Mouse (Mus musculus) midbrain, embryonic 16.5 days (tissue): ENCODE measurements at regions not wholly inside any gene's neighbourhood (a gene's known extent, or its start where the extent isn't known, plus 50 kb on each side); places are given as distances from the start of the nearest gene placed in this dataset.
"Not testable (repeated sequence)": the region's sequence is repeated elsewhere in the genome, so short reads cannot be mapped to it uniquely, and the experiment has no call there.

Experiments
- ATAC-seq: fragments of 200-750 bp; cut with Nextera tagmentation; 2 replicates; pipeline ENCODE4 v1.8.0; 2017; ENCODE audit warnings: moderate TSS enrichment
- H3K27ac ChIP-seq: fragments of 300-500 bp; sonication (generic); 2 replicates; pipeline ENCODE4 v1.5.1; 2014; ENCODE audit warnings: mild to moderate bottlenecking, low read length, mixed read lengths
- H3K27me3 ChIP-seq: fragments of 300-500 bp; sonication (generic); 2 replicates; pipeline ENCODE4 v1.6.1; 2014; ENCODE audit warnings: low read depth, low read length, mixed read lengths; ENCODE audit not compliant: control insufficient read depth, insufficient read depth
- H3K36me3 ChIP-seq: fragments of 300-500 bp; sonication (generic); 2 replicates; pipeline ENCODE4 v1.6.1; 2014; ENCODE audit warnings: mild to moderate bottlenecking, low read length, moderate library complexity, mixed read lengths; ENCODE audit not compliant: control insufficient read depth, insufficient read depth
- H3K4me1 ChIP-seq: fragments of 300-500 bp; sonication (generic); 2 replicates; pipeline ENCODE4 v1.6.1; 2014; ENCODE audit warnings: mild to moderate bottlenecking, low read length, mixed read lengths; ENCODE audit not compliant: control insufficient read depth, insufficient read depth
- H3K4me2 ChIP-seq: fragments of 300-500 bp; sonication (generic); 2 replicates; pipeline ENCODE4 v1.6.1; 2014; ENCODE audit warnings: mild to moderate bottlenecking, low read length, mixed read lengths
- H3K4me3 ChIP-seq: fragments of 300-500 bp; sonication (generic); 2 replicates; pipeline ENCODE4 v1.5.1; 2014; ENCODE audit warnings: low read depth, mild to moderate bottlenecking, low read length, moderate library complexity, mixed read lengths
- H3K9ac ChIP-seq: fragments of 300-500 bp; sonication (generic); 2 replicates; pipeline ENCODE4 v1.6.1; 2014; ENCODE audit warnings: low read depth, low read length, mixed read lengths
- H3K9me3 ChIP-seq: fragments of 300-500 bp; sonication (generic); replicated peaks from 2 replicates; pipeline ENCODE4 v1.6.1; 2014; ENCODE audit warnings: mild to moderate bottlenecking, low read length, mixed read lengths; ENCODE audit not compliant: control insufficient read depth, poor library complexity, severe bottlenecking
- WGBS: fragments of 180-500 bp; shearing (Covaris S2); extraction: QIAGEN DNeasy Blood & Tissue Kit; methylation state at CpG from one replicate; pipeline ENCODE4 v1.1.7; 2014; 5-methylcytosine and 5-hydroxymethylcytosine counted together

DNA sequence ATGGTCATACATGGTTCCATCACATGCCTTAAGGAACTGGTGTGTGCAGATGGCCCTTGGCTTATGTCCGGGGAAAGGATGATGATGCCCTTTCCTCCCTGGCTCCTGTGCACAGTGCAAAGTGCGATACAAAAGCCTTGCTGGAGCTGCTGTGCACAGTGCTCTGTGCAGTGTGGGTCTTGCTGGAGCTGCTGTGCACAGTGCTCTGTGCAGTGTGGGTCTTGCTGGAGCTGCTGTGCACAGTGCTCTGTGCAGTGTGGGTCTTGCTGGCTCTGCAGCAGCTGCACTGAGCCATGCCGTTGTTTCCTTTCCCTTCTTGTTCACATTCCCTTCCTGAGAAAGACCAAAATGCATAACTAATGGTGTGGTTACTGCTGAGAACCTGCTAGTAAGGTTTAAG lies 81.2 kb upstream of the Shb start:
- H3K9me3 ChIP-seq, ATAC-seq: not testable (repeated sequence)
- WGBS = 70% methylated on average over 3 of the region's 3 CpGs

DNA sequence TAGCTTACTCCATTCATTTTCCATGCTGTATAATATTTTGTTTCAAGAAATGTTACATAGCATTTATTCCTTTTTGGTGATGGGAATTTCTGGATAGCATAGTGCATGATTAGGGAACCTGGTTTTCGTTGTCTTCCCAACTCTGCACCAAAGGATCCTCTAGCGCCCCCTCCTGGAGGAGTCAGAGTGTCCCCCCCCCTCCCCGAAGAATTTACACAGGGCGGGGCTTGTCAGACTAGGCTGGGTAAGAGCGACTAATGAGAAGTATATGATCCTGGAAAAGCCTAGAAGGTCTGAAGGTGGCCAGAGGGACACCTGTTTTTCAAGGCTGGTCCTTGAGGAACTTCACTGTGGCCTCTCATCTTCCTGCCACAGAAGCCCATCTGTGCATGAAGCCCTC lies 79.9 kb upstream of the Shb start:
- no peak overlapping the region for H3K4me2 ChIP-seq
- H3K4me1 ChIP-seq = peaks cover 8% of the 10 kb centered on the region
- H3K4me3 ChIP-seq = no peak overlapping the region
- WGBS = 67% methylated on average over 5 of the region's 5 CpGs
- ATAC-seq = no peak
- no peak overlapping the region for H3K27ac ChIP-seq
- H3K27me3 ChIP-seq = no peaks in the 10 kb centered on the region; the same call in 1 of the 2 replicates
- no peaks in the 10 kb centered on the region for H3K9me3 ChIP-seq
- no peaks in the 10 kb centered on the region for H3K36me3 ChIP-seq
- H3K9ac ChIP-seq = no peak overlapping the region

More for the DNA sequence above, 81.2 kb upstream of the Shb start:
- H3K4me2 ChIP-seq, H3K4me3 ChIP-seq, H3K36me3 ChIP-seq, H3K9ac ChIP-seq, H3K27me3 ChIP-seq, H3K27ac ChIP-seq: not testable (repeated sequence)
- peaks cover 17% of the 10 kb centered on the region for H3K4me1 ChIP-seq

DNA sequence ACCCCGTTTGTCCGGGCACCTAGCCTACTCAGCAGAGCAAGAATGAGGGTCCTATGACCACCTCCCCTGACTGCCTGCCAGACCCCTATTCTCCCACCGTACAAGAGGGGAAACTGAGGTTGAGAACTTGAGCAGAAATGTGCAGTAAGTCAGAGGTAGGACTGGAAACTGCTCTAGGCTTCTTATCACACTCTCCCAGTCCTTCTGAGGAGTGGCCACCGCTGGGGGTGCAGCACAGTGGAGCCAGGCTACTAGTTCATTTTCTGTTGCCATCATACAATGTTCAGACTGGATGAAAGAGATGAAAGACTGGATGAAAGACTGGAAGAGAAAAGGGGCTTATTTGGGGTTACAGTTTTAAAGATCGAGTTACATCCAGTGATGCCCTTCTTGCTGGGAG lies 78.7 kb upstream of the Shb start:
- WGBS = 90% methylated on average over 5 of the region's 5 CpGs

DNA sequence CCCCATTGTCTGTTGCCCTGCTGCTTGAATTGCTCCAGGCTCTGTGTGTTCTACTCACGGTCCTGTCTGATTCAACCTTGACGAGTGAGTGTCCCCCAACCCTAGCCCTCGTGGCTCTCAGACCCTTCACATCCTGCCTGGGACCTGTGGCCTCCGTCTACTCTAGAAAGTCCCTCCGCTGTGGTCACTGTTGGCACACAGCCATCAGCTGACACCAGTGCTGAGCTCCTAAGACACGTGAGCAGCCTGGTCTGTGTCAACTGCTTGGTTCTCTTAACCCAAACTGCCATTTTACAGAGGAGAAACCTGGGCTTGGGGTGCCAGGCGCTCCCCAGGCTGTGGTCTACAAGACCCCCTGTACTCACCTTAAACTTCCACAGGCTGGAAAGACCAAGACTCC lies 74.3 kb upstream of the Shb start:
- ATAC-seq = no peak
- Histone ChIP-seq H3K4me1 (no peaks in the 10 kb centered on the region), H3K4me2 (no peak overlapping the region), H3K9ac (no peak overlapping the region), H3K27me3 (no peaks in the 10 kb centered on the region; the same call in 1 of the 2 replicates), H3K4me3 (no peak overlapping the region), H3K27ac (no peak overlapping the region), H3K9me3 (no peaks in the 10 kb centered on the region), H3K36me3 (no peaks in the 10 kb centered on the region)
- WGBS = 69% methylated on average over 7 of the region's 7 CpGs

More for the DNA sequence above, 78.7 kb upstream of the Shb start:
- no peak overlapping the region for H3K27ac ChIP-seq
- no peaks in the 10 kb centered on the region for H3K36me3 ChIP-seq
- no peaks in the 10 kb centered on the region for H3K9me3 ChIP-seq
- no peak for ATAC-seq
- H3K4me2 ChIP-seq = no peak overlapping the region
- H3K9ac ChIP-seq = no peak overlapping the region
- no peak overlapping the region for H3K4me3 ChIP-seq
- H3K27me3 ChIP-seq = no peaks in the 10 kb centered on the region; the same call in 1 of the 2 replicates
- no peaks in the 10 kb centered on the region for H3K4me1 ChIP-seq

DNA sequence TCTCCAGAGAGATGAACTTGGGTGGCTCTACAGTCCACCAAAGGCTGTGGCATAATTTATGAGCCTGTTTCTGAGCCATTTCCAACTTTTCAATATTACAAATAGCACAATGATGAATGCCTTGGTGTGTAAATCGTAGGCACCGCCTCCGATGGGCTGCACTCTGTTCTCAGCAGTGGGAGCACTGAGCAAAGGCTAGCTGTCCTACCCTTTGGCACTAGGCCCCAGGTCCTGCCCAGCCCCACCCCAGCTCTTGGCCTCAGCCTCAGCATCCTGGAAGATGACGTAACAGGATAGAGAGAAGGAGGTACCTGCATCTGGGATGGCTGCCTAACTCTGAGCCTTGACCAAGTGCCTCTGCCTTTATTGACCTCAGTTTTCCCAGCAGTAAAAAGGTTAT lies 73.4 kb upstream of the Shb start:
- Histone ChIP-seq H3K36me3 (no peaks in the 10 kb centered on the region), H3K9ac (no peak overlapping the region), H3K9me3 (no peaks in the 10 kb centered on the region), H3K4me3 (no peak overlapping the region), H3K4me1 (0 out of 2 replicates have a peak, but pooled peaks cover under 1% of the 10 kb centered on the region), H3K27ac (no peak overlapping the region), H3K27me3 (no peaks in the 10 kb centered on the region; the same call in 1 of the 2 replicates), H3K4me2 (no peak overlapping the region)
- 76% methylated on average over 4 of the region's 4 CpGs for WGBS
- no peak for ATAC-seq

DNA sequence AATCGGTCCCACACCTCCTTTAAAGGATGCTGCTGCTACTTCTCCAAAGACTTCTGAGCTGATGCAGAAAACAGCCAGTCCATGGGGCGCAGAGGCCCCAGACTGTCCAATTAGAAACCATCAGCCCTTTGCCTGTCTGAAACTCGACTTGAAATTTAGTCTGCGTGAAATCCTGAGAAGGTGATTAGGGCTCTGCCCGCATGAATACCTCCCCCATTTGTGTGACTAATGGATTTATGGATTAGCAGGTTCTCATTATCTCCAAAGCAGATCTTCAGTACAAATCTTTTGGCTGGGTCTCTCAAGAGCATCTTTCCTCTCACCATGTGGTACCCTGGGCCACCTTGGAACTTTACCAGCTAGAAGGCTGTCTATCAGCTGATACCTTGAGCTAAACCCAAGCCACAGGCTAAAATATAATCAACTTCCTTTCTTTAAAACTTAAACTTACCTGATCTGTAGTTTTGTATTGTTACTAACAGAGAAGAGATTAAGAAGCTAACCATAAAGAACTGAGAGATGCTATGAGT lies 72.1 kb upstream of the Shb start:
- ATAC-seq = no peak
- WGBS = 32% methylated on average over 5 of the region's 5 CpGs
- Histone ChIP-seq H3K27ac (no peak overlapping the region), H3K4me1 (peaks cover 4% of the 10 kb centered on the region; the same call in 1 of the 2 replicates), H3K36me3 (no peaks in the 10 kb centered on the region), H3K9ac (no peak overlapping the region), H3K4me2 (no peak overlapping the region), H3K9me3 (no peaks in the 10 kb centered on the region), H3K4me3 (no peak overlapping the region), H3K27me3 (no peaks in the 10 kb centered on the region)

DNA sequence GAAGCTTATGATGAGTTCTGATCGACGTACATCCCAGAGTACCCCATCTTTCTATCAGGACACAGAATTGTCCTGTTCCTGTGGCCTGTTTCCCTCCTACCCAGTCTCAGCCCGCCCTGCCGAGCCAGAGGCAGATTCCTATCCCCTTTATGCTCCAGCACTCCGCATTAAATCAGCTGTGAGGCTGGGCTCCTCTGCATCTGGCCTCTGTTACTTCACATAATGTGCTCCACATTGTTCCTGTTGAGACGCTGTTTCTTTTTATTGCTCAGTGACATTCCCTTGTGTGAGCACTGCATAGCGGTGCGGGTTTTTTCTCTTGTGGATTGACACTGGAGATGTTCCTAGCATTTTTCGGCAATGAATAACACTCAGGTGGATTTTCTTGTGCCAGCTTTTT lies 68.2 kb upstream of the Shb start:
- Histone ChIP-seq H3K4me3 (no peak overlapping the region), H3K27ac (peak overlapping the region; percentile 26; the same call in 1 of the 2 replicates), H3K27me3 (no peaks in the 10 kb centered on the region), H3K4me1 (peaks cover 4% of the 10 kb centered on the region; the same call in 1 of the 2 replicates), H3K4me2 (no peak overlapping the region), H3K36me3 (no peaks in the 10 kb centered on the region), H3K9ac (no peak overlapping the region), H3K9me3 (no peaks in the 10 kb centered on the region)
- 19% methylated on average over 9 of the region's 9 CpGs for WGBS
- ATAC-seq = no peak

DNA sequence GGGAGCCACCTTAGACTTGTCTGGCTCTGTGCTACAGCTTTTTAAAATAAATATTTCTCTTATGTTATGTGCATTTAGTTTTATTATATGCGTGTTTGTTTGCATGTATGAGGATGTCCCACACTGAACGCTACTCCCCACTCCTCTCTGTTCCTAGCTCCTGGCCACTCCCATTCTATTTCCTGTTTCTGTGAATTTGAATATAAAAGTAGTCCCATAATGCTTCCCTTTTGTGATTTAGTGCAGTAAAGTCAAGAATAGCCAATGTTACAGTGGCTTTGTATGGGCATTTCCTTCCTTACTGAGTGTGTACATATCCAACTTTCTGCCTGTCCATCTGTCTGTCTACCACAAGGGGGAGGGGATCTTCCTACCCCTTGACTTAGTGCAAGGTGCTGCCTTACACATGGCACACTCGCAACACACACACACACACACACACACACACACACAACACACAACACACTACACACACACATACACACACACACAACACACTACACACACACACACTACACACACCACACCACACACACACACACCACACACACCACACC lies 61.2 kb upstream of the Shb start:
- H3K4me2 ChIP-seq = no peak overlapping the region
- H3K4me1 ChIP-seq = peaks cover 7% of the 10 kb centered on the region
- H3K27me3 ChIP-seq = no peaks in the 10 kb centered on the region; the same call in 1 of the 2 replicates
- ATAC-seq = no peak
- H3K36me3 ChIP-seq = no peaks in the 10 kb centered on the region
- 89% methylated on average over 3 of the region's 3 CpGs for WGBS
- no peak overlapping the region for H3K27ac ChIP-seq
- H3K9me3 ChIP-seq = no peaks in the 10 kb centered on the region
- H3K4me3 ChIP-seq = no peak overlapping the region
- H3K9ac ChIP-seq = no peak overlapping the region

DNA sequence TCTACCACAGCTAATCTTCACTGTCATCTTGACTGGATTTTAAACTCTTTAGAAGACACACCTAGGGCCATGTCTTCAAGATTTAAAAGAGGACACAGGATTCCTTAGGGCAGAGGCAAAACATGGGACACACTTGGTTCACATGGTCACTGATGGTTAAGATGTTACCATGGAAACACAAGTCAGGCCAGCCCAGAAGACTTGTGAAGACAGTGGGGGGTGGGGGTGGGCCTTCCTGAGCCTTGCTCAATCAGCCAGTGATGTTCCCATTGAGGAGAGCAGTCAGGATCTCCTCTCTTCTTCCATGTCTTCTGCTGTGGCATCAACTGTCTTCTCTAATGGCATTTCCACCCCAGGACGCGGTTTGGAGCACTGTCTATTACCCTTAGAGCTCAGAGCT lies 60.5 kb upstream of the Shb start:
- WGBS = 38% methylated on average over 2 of the region's 2 CpGs
- Histone ChIP-seq H3K36me3 (no peaks in the 10 kb centered on the region), H3K27me3 (no peaks in the 10 kb centered on the region; the same call in 1 of the 2 replicates), H3K27ac (no peak overlapping the region), H3K4me1 (peaks cover 10% of the 10 kb centered on the region), H3K4me3 (no peak overlapping the region), H3K9ac (no peak overlapping the region), H3K4me2 (no peak overlapping the region), H3K9me3 (no peaks in the 10 kb centered on the region)
- no peak for ATAC-seq
